Mouse (Mus musculus): Measurements from ENCODE around the gene Kifc5b.
"Not testable (repeated sequence)": the region's sequence is repeated elsewhere in the genome, so short reads cannot be mapped to it uniquely, and the experiment has no call there.

Kifc5b gene

GRCm38 (mm10) chr17:26916711-26917482 lies at the start of gene Kifc5b:
Kifc5b (plus strand) TSS chr17:26917091.
- peak; percentile 99 for DNase-seq

- DNase-seq = no peak
Observed at GRCm38 (mm10) chr17:26868756-26869155, 48.1 kb upstream of the Kifc5b start.

GRCm38 (mm10) chr17:26872870-26873269 lies 44.0 kb upstream of the Kifc5b start:
- no peak for DNase-seq

- no peak for DNase-seq
Observed at GRCm38 (mm10) chr17:26873502-26873901, 43.4 kb upstream of the Kifc5b start.

GRCm38 (mm10) chr17:26874542-26874941 lies 42.3 kb upstream of the Kifc5b start:
- DNase-seq = no peak

- DNase-seq = no peak
Observed at GRCm38 (mm10) chr17:26877927-26878326, 39.0 kb upstream of the Kifc5b start.

GRCm38 (mm10) chr17:26879235-26879634 lies 37.7 kb upstream of the Kifc5b start:
- no peak for DNase-seq

GRCm38 (mm10) chr17:26882706-26883105 lies 34.2 kb upstream of the Kifc5b start:
- DNase-seq = no peak

- no peak for DNase-seq
Observed at GRCm38 (mm10) chr17:26883585-26883984, 33.3 kb upstream of the Kifc5b start.

- DNase-seq = peak; percentile 87 to 88
Observed at GRCm38 (mm10) chr17:26884995-26885926, 31.6 kb upstream of the Kifc5b start.

GRCm38 (mm10) chr17:26886047-26886749 lies 30.7 kb upstream of the Kifc5b start:
- peak; percentile 81 to 90 for DNase-seq

- DNase-seq = no peak
Observed at GRCm38 (mm10) chr17:26887926-26888325, 29.0 kb upstream of the Kifc5b start.

GRCm38 (mm10) chr17:26892635-26893375 lies 24.1 kb upstream of the Kifc5b start:
- peak in 1 of 2 experiments; percentile 45 for DNase-seq

- no peak for DNase-seq
Observed at GRCm38 (mm10) chr17:26893492-26893891, 23.4 kb upstream of the Kifc5b start.

- DNase-seq = no peak
Observed at GRCm38 (mm10) chr17:26894342-26894741, 22.5 kb upstream of the Kifc5b start.

- peak; percentile 80 to 86 for DNase-seq
Observed at GRCm38 (mm10) chr17:26895578-26895977, 21.3 kb upstream of the Kifc5b start.

- DNase-seq = no peak
Observed at GRCm38 (mm10) chr17:26900916-26901315, 16.0 kb upstream of the Kifc5b start.

GRCm38 (mm10) chr17:26904320-26904719 lies 12.6 kb upstream of the Kifc5b start:
- no peak for DNase-seq

- DNase-seq = peak; percentile 61 to 70
Observed at GRCm38 (mm10) chr17:26907506-26907905, 9.4 kb upstream of the Kifc5b start.

GRCm38 (mm10) chr17:26915248-26915647 lies 1.6 kb upstream of the Kifc5b start:
- no peak for DNase-seq

- not testable (repeated sequence) for DNase-seq
Observed at GRCm38 (mm10) chr17:26917560-26917959, 669 bp downstream of the Kifc5b start.

GRCm38 (mm10) chr17:26918343-26918742 lies 1.5 kb downstream of the Kifc5b start:
- DNase-seq = no peak

Measured in kidney, postnatal 25 days (tissue).